ENCODE assay signal across 7 mouse cellular contexts in genomic region chr13:45530754-45531153, GRCm38 (mm10). TPM values are rescaled to one million over a fixed set of nuclear protein-coding genes. Genes with fewer than 3 reads are reported as not detected.
A peak's percentile ranks its signal among the peaks of the same experiment; 100 is the strongest.
DNase-seq lines count a peak whose midpoint lies in the region; ATAC-seq and TF ChIP-seq lines count a peak whose summit lies in the region.

No protein-coding gene starts in this region.

- ATAC-seq in embryonic facial prominence, embryonic 14.5 days (ENCODE audit: low read depth), result peak; percentile 81
- no peak for ATAC-seq in cerebellum, adult (ENCODE audit: insufficient number of reproducible peaks, low FRiP score, low TSS enrichment)

- no peaks in the 10 kb centered on the region for H3K27me3 ChIP-seq in embryonic facial prominence, embryonic 14.5 days (replicated peaks; ENCODE audit: control insufficient read depth, insufficient read depth, low read length)

- no peak overlapping the region for H3K4me3 ChIP-seq in layer of hippocampus, adult 2 months
- no peak overlapping the region for H3K4me3 ChIP-seq in embryonic facial prominence, embryonic 14.5 days (ENCODE audit: low read depth, low read length)

- no peak for TF ChIP-seq CTCF in layer of hippocampus, adult 2 months (conservative IDR thresholded peaks at IDR 0.05)

- H3K36me3 ChIP-seq in embryonic facial prominence, embryonic 14.5 days (ENCODE audit: control insufficient read depth, insufficient read depth, low read length), result no peaks in the 10 kb centered on the region

- 23% methylated on average over 6 of the region's 6 CpGs for WGBS in embryonic facial prominence, embryonic 14.5 days

- peak; percentile 36 to 51 for DNase-seq in layer of hippocampus, adult 2 months (ENCODE audit: low spot score in 2 of 2)
- no peak for DNase-seq in layer of hippocampus, adult 9-10 months (ENCODE audit: low spot score)
- DNase-seq in embryonic facial prominence, embryonic 14.5 days (ENCODE audit: low spot score), result peak; percentile 88
- peak; percentile 55 to 56 for DNase-seq in left cerebral cortex, adult 9 months (ENCODE audit: low spot score in 2 of 2)
- peak; percentile 45 to 72 for DNase-seq in right cerebral cortex, postnatal 36 days (ENCODE audit: low spot score in 2 of 2)
- no peak for DNase-seq in ovary, postnatal 14 days (ENCODE audit: low spot score)

- H3K9ac ChIP-seq in embryonic facial prominence, embryonic 14.5 days (ENCODE audit: low read depth, low read length), result no peak overlapping the region

- no peaks in the 10 kb centered on the region for H3K9me3 ChIP-seq in embryonic facial prominence, embryonic 14.5 days (ENCODE audit: control insufficient read depth, low read length)

- peaks cover 10% of the 10 kb centered on the region for H3K4me1 ChIP-seq in embryonic facial prominence, embryonic 14.5 days (ENCODE audit: control insufficient read depth, insufficient read depth, low read length)

- H3K4me2 ChIP-seq in embryonic facial prominence, embryonic 14.5 days (ENCODE audit: low read depth, low read length), result peak overlapping the region; percentile 8; the same call in 1 of the 2 replicates

- H3K27ac ChIP-seq in layer of hippocampus, adult 2 months, result peak overlapping the region; percentile 43; the same call in 1 of the 2 replicates
- H3K27ac ChIP-seq in embryonic facial prominence, embryonic 14.5 days (replicated peaks; ENCODE audit: low read depth, low read length), result peak overlapping the region; percentile 49

RNA-seq across cellular contexts. Expression of gene Gmpr, which starts 23.5 kb away (rescaled TPM):
- 10 to 100 TPM; 63.7 to 66.9 TPM for total RNA-seq in layer of hippocampus, adult 2 months (2021)
- 46.4 and 51.5 TPM in 2 replicates for polyA plus RNA-seq in embryonic facial prominence, embryonic 14.5 days (2014; fragmentation: Nextera tagmentation; extraction: Ambion mirVana)

Comparison
In these comparisons a context has a peak if more than half of its experiments do, and no peak if none do; other contexts are left out.
1. DNase-seq: peak in layer of hippocampus, adult 2 months (2 of 2), embryonic facial prominence, embryonic 14.5 days (single experiment), left cerebral cortex, adult 9 months (2 of 2) and right cerebral cortex, postnatal 36 days (2 of 2); none in layer of hippocampus, adult 9-10 months (single experiment) and ovary, postnatal 14 days (single experiment).